Mouse (Mus musculus): ENCODE measurements around the gene Gm16253.

DNA sequence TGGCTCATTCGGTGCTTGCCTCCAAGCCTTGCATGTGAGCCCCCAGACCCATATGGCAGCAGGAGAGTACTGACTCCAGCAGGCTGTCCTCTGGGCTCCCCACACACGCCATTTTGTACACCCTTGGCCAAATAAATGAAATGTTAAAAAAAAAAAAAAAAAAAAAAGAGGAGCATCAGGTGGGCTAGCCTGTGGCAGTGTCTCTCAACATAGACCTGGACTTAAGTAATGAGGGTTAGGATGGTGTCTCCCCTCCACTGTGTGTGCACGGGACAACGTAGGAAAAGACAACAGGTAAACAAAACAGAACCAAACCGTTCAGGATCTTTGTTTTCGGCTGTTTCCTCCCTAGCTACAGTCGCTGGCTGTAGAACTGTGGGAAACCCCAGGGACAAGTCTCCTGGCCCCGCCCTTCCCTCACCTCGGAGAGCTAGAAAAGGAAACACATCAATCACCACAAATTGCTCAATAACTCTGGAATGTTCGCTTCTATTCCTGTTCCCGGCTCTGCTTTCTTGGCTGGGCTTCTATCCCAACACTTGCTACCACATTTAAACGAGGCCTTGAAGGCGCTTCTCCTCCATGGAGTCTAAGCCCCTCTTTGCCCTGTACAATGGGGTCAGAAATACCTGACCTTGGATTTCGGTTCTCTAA lies 652 bp upstream of the Gm16253 start:
- no peak; the same call in 1 of the 2 replicates for TF ChIP-seq POLR2A (IDR thresholded peaks at IDR 0.05; ENCODE audit: low read depth, low read length)
- TF ChIP-seq CTCF (IDR thresholded peaks at IDR 0.05; ENCODE audit: extremely low read depth, insufficient read length, insufficient replicate concordance, low read depth, low read length) = no peak
